Comparison of ENCODE assay signal across 20 mouse cellular contexts in the genomic region with DNA sequence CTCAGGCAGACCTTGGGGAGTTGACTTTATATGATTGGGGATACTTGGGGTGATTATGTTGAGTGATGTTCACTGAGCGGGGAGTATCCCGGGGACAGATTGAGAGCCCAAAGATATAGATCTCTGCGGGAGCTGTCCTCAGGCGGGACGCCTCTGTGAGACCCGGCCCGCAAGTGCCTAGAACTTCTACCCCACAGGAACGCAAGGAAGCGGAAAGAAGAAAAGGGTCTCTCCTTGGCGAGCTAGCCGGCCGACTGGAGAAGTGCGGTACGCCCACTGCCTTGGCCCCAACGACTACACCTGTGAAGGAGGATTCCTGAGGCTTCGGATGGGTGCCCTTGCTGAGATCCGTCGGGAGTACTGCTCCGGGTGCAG. TPM values are rescaled to one million over a fixed set of nuclear protein-coding genes. Genes with fewer than 3 reads are reported as not detected.
DNase-seq lines count a peak whose midpoint lies in the region; ATAC-seq lines count a peak whose summit lies in the region.
"Had no signal": no experiment of that assay in that cellular context is flagged by ENCODE, and none has a peak within 500 bp of the region (broad histone marks: within the 10 kb centered on the region; RNA-seq: fewer than 3 reads in every experiment).

No protein-coding gene starts in this region.

- no peaks in the 10 kb centered on the region for H3K36me3 ChIP-seq in midbrain, embryonic 10.5 days
- H3K36me3 ChIP-seq in midbrain, embryonic 13.5 days, result no peaks in the 10 kb centered on the region
- no peaks in the 10 kb centered on the region for H3K36me3 ChIP-seq in forebrain, embryonic 11.5 days (ENCODE audit: control insufficient read depth, insufficient read depth, low read length)
- H3K36me3 ChIP-seq in limb, embryonic 13.5 days, result no peaks in the 10 kb centered on the region
- H3K36me3 ChIP-seq: limb, embryonic 15.5 days had no signal

- H3K9ac ChIP-seq in midbrain, embryonic 13.5 days (replicated peaks), result no peak overlapping the region
- H3K9ac ChIP-seq in forebrain, embryonic 11.5 days (ENCODE audit: low read length), result peak overlapping the region; percentile 51
- H3K9ac ChIP-seq in limb, embryonic 13.5 days, result no peak overlapping the region
- H3K9ac ChIP-seq: limb, embryonic 15.5 days; lung, embryonic 14.5 days had no signal

- H3K4me1 ChIP-seq in midbrain, embryonic 10.5 days, result peaks cover 37% of the 10 kb centered on the region
- peaks cover 29% of the 10 kb centered on the region for H3K4me1 ChIP-seq in midbrain, embryonic 13.5 days (replicated peaks)
- peaks cover 10% of the 10 kb centered on the region for H3K4me1 ChIP-seq in forebrain, embryonic 11.5 days (replicated peaks; ENCODE audit: control insufficient read depth, insufficient read depth, low read length)
- H3K4me1 ChIP-seq in limb, embryonic 13.5 days, result peaks cover 21% of the 10 kb centered on the region

- H3K27me3 ChIP-seq in midbrain, embryonic 10.5 days (ENCODE audit: low read depth, poor library complexity, severe bottlenecking), result peaks cover 100% of the 10 kb centered on the region
- H3K27me3 ChIP-seq in midbrain, embryonic 13.5 days, result peaks cover 99% of the 10 kb centered on the region
- H3K27me3 ChIP-seq in forebrain, embryonic 11.5 days (ENCODE audit: control insufficient read depth, insufficient read depth, low read length), result peaks cover 84% of the 10 kb centered on the region
- H3K27me3 ChIP-seq in limb, embryonic 13.5 days, result peaks cover 98% of the 10 kb centered on the region

- no peak overlapping the region for H3K4me2 ChIP-seq in midbrain, embryonic 13.5 days (replicated peaks)
- H3K4me2 ChIP-seq in forebrain, embryonic 11.5 days (ENCODE audit: low read depth, low read length, severe bottlenecking), result peak overlapping the region; percentile 63; the same call in 1 of the 2 replicates
- H3K4me2 ChIP-seq in limb, embryonic 13.5 days (replicated peaks), result peak overlapping the region; percentile 41; the same call in 1 of the 2 replicates
- H3K4me2 ChIP-seq: limb, embryonic 15.5 days; lung, embryonic 14.5 days had no signal

- peak overlapping the region; percentile 39; the same call in 1 of the 2 replicates for H3K4me3 ChIP-seq in midbrain, embryonic 10.5 days
- H3K4me3 ChIP-seq in midbrain, embryonic 13.5 days (replicated peaks), result no peak overlapping the region
- H3K4me3 ChIP-seq in forebrain, embryonic 11.5 days (ENCODE audit: low read depth, low read length), result peak overlapping the region; percentile 52
- no peak overlapping the region for H3K4me3 ChIP-seq in limb, embryonic 13.5 days

- no peak overlapping the region for H3K27ac ChIP-seq in midbrain, embryonic 10.5 days (replicated peaks)
- no peak overlapping the region for H3K27ac ChIP-seq in midbrain, embryonic 13.5 days
- peak overlapping the region; percentile 78 for H3K27ac ChIP-seq in forebrain, embryonic 11.5 days (ENCODE audit: low read depth, low read length)
- H3K27ac ChIP-seq in limb, embryonic 13.5 days, result no peak overlapping the region
- H3K27ac ChIP-seq: limb, embryonic 15.5 days; stomach, postnatal 0 days had no signal

- no peak; the same call in 1 of the 2 replicates for ATAC-seq in midbrain, embryonic 13.5 days
- peak; percentile 19 for ATAC-seq in forebrain, embryonic 11.5 days (replicated peaks; ENCODE audit: low FRiP score)
- no peak; the same call in 1 of the 2 replicates for ATAC-seq in limb, embryonic 13.5 days (ENCODE audit: low FRiP score, low read depth)

- H3K9me3 ChIP-seq in midbrain, embryonic 10.5 days (replicated peaks), result no peaks in the 10 kb centered on the region
- H3K9me3 ChIP-seq in midbrain, embryonic 13.5 days, result no peaks in the 10 kb centered on the region
- H3K9me3 ChIP-seq in forebrain, embryonic 11.5 days (ENCODE audit: control insufficient read depth, low read length), result no peaks in the 10 kb centered on the region
- no peaks in the 10 kb centered on the region for H3K9me3 ChIP-seq in limb, embryonic 13.5 days
- H3K9me3 ChIP-seq: limb, embryonic 15.5 days had no signal

- peak; percentile 55 for DNase-seq in midbrain, embryonic 10.5 days (ENCODE audit: low spot score)
- peak; percentile 21 for DNase-seq in embryo, embryonic 11 days
- DNase-seq in forebrain, embryonic 11.5 days (ENCODE audit: low spot score), result peak; percentile 65
- no peak for DNase-seq in layer of hippocampus, postnatal 14 days (ENCODE audit: low spot score in 2 of 2)
- no peak for DNase-seq in layer of hippocampus, postnatal 25 days (ENCODE audit: extremely low spot score in 1 of 2, low spot score in 1 of 2)
- DNase-seq: cerebellum, adult 11 months; kidney, adult 8-10 months; lung, embryonic 14.5 days; spleen, adult 18-20 months had no signal

- under 1% methylated on average over 19 of the region's 19 CpGs for WGBS in midbrain, embryonic 10.5 days
- 0% methylated on average over 19 of the region's 19 CpGs for WGBS in midbrain, embryonic 13.5 days
- whole genome bisulfite sequencing in forebrain, embryonic 11.5 days, result 1% methylated on average over 19 of the region's 19 CpGs
- WGBS in limb, embryonic 13.5 days, result under 1% methylated on average over 18 of the region's 19 CpGs

RNA-seq across cellular contexts. Expression of gene Vax1, which starts 2.0 kb away (rescaled TPM):
- polyA plus RNA-seq in midbrain, embryonic 10.5 days (2016; fragmentation: Nextera tagmentation; extraction: Ambion mirVana), result 0.11 TPM in 1 of 2 replicates, not detected in the other
- 0.32 and 0.40 TPM in 2 replicates for polyA plus RNA-seq in midbrain, embryonic 13.5 days (2015; fragmentation: Nextera tagmentation; extraction: Ambion mirVana)
- polyA plus RNA-seq in forebrain, embryonic 11.5 days (2014; fragmentation: Nextera tagmentation; extraction: Ambion mirVana), result 5.8 and 6.0 TPM in 2 replicates
- polyA plus RNA-seq in limb, embryonic 13.5 days (2015; fragmentation: Nextera tagmentation; extraction: Ambion mirVana), result 0.14 TPM in 1 of 2 replicates, not detected in the other
- total RNA-seq in layer of hippocampus, postnatal 14 days (2021), result 1 to 10 TPM; 1.2 to 2.4 TPM
- 1 to 10 TPM in 1 of 2 experiments, under 1 TPM in 1; 0.85 to 1.3 TPM for total RNA-seq in layer of hippocampus, postnatal 25 days (2021)
- total RNA-seq: adrenal gland, postnatal 4 days; common myeloid progenitor, adult 5-6 weeks; gastrocnemius, postnatal 4 days; megakaryocyte, adult 5-6 weeks had no signal
- polyA plus RNA-seq: heart, postnatal 0 days; limb, embryonic 15.5 days; lung, embryonic 14.5 days; stomach, postnatal 0 days; urinary bladder, adult 2 months had no signal

RNA-seq across cellular contexts. Expression of gene Kcnk18, which starts 47.2 kb away (rescaled TPM):
- polyA plus RNA-seq in midbrain, embryonic 10.5 days (2016; fragmentation: Nextera tagmentation; extraction: Ambion mirVana), result not detected in 2 replicates
- not detected in 2 replicates for polyA plus RNA-seq in midbrain, embryonic 13.5 days (2015; fragmentation: Nextera tagmentation; extraction: Ambion mirVana)
- not detected in 2 replicates for polyA plus RNA-seq in forebrain, embryonic 11.5 days (2014; fragmentation: Nextera tagmentation; extraction: Ambion mirVana)
- polyA plus RNA-seq in limb, embryonic 13.5 days (2015; fragmentation: Nextera tagmentation; extraction: Ambion mirVana), result 0.04 TPM in 1 of 2 replicates, not detected in the other
- total RNA-seq in layer of hippocampus, postnatal 14 days (2021), result not detected
- not detected for total RNA-seq in layer of hippocampus, postnatal 25 days (2021)
- total RNA-seq: adrenal gland, postnatal 4 days; common myeloid progenitor, adult 5-6 weeks; gastrocnemius, postnatal 4 days; layer of hippocampus, adult 18-20 months; megakaryocyte, adult 5-6 weeks had no signal
- polyA plus RNA-seq: heart, postnatal 0 days; limb, embryonic 15.5 days; lung, embryonic 14.5 days; stomach, postnatal 0 days; urinary bladder, adult 2 months had no signal

Comparison
In these comparisons a context has a peak if more than half of its experiments do, and no peak if none do; other contexts are left out.
1. H3K4me3 ChIP-seq: peak in midbrain, embryonic 10.5 days (single experiment) and forebrain, embryonic 11.5 days (single experiment); none in midbrain, embryonic 13.5 days (single experiment) and limb, embryonic 13.5 days (single experiment).
2. DNase-seq: peak in midbrain, embryonic 10.5 days (single experiment), embryo, embryonic 11 days (single experiment) and forebrain, embryonic 11.5 days (single experiment); none in layer of hippocampus, postnatal 14 days (0 of 2) and layer of hippocampus, postnatal 25 days (0 of 2).